Mouse (Mus musculus): ENCODE data around the gene Vmn2r87. TPM values are rescaled to one million over a fixed set of nuclear protein-coding genes. Genes with fewer than 3 reads are reported as not detected.

Vmn2r87 gene
- polyA plus RNA-seq, 1 experiment from 2014 or later = not detected

Other genes with a start within 250 kb of the Vmn2r87 start
- not detected in 2 replicates for gene Neurod4, start 217.2 kb downstream of the Vmn2r87 start, polyA plus RNA-seq (2015; fragmentation: Nextera tagmentation; extraction: Ambion mirVana)
- gene Tespa1, start 174.5 kb downstream of the Vmn2r87 start, polyA plus RNA-seq (2015; fragmentation: Nextera tagmentation; extraction: Ambion mirVana) = 0.86 and 1.0 TPM in 2 replicates
- not detected in 2 replicates for gene Vmn2r84, start 103.1 kb downstream of the Vmn2r87 start, polyA plus RNA-seq (2015; fragmentation: Nextera tagmentation; extraction: Ambion mirVana)
- gene Vmn2r85, start 67.7 kb downstream of the Vmn2r87 start, polyA plus RNA-seq (2015; fragmentation: Nextera tagmentation; extraction: Ambion mirVana) = not detected in 2 replicates
- gene Vmn2r86, start 41.3 kb downstream of the Vmn2r87 start, polyA plus RNA-seq (2015; fragmentation: Nextera tagmentation; extraction: Ambion mirVana) = 0.03 TPM in 2 replicates

Measured in limb, embryonic 13.5 days (tissue).